Mouse (Mus musculus): ENCODE results near the gene Sema3f. TPM values are rescaled to one million over a fixed set of nuclear protein-coding genes. Genes with fewer than 3 reads are reported as not detected.

Sema3f gene
- total RNA-seq, 2 experiments from 2014 or later = 14.3 to 19.2 TPM

DNA sequence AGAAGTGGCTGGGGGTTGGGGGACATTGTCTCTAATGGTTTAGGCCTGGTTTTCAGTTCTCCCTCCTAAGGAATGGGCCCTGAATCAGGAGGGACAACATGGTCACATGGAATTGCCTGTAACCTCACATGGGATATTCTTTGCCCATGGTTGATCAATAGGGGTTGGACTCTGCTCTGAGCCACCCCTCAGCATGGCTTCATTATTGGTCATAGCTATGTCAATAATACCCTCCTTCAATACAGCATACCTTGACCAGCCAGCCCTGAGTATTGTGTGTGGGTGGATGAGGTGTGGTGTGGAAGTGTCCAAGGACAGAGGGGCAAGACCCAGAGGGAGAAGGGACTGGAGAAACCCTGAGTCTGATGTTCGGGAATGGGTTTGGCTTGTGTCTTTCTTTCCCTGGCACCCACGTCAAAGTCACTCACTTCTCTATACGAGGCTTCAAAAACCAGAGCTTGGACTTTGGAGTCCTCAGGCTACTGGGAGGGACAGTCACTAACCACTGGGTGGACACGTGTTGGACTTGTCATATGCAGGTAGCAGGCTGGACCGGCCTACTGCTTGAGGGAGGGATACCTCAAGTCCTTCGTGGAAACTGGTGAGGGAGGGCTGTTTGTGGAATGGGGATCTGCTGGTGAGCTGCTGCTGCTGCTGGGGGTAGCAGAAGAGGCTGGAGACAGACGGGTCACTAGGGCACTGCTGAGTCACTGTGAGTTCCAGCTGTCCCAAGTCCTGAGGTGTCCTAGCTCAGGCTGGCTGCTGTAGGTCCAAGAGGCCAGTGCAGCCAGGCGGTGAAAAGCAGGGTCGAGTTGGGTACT, 35.5 kb downstream of the Sema3f start:
- no peak for DNase-seq (ENCODE audit: extremely low spot score in 1 of 2, low spot score in 2 of 2)
- intact Hi-C loops (cut with DNase I) = loop anchor here (5.0 kb wide), 1 partner anchor 73 kb away; no protein-coding TSS in a partner anchor

DNA sequence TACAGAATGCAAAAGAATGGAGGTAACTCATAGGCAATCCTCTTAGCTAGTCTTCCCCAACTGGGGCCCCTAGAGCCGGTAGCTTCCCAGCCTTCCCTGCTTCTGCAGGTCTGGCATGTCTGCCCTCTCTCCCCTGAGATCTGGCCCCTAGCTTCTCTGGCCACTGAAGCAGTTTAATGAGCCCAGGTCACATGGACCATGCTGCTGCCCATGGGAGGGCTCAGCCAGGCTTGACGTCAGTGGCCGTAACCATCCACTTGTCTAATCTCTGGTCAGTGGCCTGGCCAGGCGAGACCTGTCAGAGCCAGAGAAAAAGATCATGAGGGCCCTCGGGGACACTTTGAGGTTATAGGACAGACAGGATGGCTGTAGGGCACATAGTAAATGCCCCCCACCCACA, 40.0 kb downstream of the Sema3f start:
- intact Hi-C loops (cut with DNase I) = no loop called here
- no peak for DNase-seq (ENCODE audit: extremely low spot score in 1 of 2, low spot score in 2 of 2)

DNA sequence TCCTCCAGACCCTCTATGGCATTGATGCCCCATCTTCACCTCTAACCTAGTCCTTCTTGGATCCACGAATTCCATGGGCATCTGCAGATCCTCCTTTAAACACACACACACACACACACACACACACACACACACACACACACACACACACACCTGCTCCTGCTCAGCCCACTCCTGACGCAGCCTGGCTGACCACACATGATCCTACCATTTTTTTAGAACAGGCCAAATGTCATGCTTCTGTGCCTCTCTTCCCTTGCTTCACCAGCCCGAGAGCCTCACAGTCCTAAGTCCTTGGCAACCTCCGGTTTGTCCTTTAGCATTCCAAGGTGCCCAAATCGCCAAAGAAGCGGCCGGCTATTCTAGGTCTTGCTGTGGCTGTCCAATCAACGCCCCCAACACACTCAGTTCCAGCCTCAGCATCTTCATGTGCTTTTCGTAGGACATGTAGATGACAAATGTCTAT, 40.8 kb downstream of the Sema3f start, which contains the start of gene Slc38a3:
Gene Slc38a3, minus strand, starts transcription at position 51 of the 466 bp plus-strand sequence.
- intact Hi-C loops (cut with DNase I) = no loop called here

DNA sequence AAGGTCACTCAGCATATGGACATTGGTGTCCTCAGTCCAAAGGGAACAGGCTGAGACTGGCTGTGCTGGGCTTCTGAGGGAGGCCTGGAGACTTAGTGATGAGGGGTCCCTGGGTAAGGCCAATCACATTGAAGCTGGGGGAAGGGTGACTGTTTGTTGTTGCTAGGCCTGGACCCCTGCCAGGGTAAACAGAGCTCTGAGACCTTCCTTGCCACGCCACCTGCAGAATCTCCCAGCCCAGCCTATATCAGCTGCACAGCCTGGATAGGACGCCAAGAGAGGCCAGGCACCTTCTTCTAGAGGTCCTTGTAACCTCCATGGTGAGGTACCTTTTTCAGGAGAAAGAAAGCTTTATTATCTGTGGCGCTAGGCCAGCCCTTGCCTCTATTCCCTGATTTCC, 41.4 kb downstream of the Sema3f start:
- intact Hi-C loops (cut with DNase I) = no loop called here
- no peak for DNase-seq (ENCODE audit: extremely low spot score in 1 of 2, low spot score in 2 of 2)

More for the DNA sequence above, 40.8 kb downstream of the Sema3f start, which contains the start of gene Slc38a3:
- DNase-seq (ENCODE audit: extremely low spot score in 1 of 2, low spot score in 2 of 2) = no peak

DNA sequence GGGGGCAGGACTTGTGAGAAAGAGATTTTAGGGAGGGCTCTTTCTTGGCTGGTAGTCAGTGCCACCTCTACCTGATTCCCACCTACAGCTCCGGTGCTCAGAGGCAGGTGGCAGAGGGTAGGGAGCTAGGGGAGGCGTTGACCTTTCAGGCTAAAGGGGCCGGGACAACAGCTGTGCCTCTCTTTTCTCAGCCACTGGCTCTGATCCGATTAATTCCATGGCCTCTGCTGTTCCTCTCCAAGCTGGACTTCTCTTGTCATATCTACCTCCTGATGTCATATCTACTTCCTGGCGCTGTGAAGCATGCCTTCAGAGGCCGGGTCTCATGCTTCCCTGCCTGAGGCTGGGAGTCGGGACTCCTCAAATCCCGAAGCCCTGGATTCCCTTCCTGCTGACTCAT, 42.3 kb downstream of the Sema3f start:
- intact Hi-C loops (cut with DNase I) = no loop called here
- DNase-seq (ENCODE audit: extremely low spot score in 1 of 2, low spot score in 2 of 2) = no peak

DNA sequence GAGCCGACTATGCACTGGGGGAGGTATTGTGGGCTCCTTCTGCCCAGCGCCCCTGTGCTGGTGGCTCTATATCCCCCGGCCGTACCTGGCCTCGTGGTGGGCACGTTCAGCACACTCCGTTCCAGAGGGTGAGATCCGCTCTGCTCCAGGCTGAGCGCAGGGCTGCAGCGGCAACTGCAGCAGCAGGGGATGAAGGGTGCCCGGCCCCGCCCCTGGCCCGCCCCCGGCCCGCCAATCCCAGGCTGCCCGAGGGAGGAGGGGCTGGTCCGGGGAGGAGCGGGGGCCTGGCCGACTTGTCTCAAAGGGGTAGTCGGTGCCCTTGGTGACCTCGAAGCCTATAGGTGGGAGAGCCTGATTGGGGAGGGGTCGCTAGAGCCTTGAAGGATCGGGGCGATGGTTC, 43.1 kb downstream of the Sema3f start:
- peak in 1 of 2 experiments; percentile 89 for DNase-seq (ENCODE audit: extremely low spot score in 1 of 2, low spot score in 2 of 2)
- intact Hi-C loops (cut with DNase I) = no loop called here

DNA sequence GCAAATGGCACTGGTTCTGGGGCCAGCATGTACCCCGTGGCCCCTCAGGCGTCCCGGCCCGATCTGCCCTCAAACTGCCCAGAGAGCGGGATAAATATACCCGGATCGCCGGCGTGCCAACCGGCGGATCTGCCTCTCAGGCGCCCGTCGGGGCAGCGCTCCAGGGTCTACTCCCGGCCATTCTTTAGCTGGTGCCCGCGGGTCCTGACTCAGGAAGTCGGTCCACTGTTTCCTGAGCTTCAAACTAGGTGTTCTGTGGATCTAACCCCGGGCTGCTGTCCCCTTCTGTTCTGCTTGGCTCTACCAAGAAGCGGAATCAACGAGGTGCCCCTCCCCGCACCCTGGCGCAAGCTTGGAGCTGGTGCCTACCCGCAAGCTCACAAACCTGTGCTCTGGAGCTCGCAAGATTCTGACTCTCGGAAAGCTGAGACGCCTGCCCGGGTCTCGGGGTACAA, 43.5 kb downstream of the Sema3f start:
- intact Hi-C loops (cut with DNase I) = no loop called here
- no peak for DNase-seq (ENCODE audit: extremely low spot score in 1 of 2, low spot score in 2 of 2)

DNA sequence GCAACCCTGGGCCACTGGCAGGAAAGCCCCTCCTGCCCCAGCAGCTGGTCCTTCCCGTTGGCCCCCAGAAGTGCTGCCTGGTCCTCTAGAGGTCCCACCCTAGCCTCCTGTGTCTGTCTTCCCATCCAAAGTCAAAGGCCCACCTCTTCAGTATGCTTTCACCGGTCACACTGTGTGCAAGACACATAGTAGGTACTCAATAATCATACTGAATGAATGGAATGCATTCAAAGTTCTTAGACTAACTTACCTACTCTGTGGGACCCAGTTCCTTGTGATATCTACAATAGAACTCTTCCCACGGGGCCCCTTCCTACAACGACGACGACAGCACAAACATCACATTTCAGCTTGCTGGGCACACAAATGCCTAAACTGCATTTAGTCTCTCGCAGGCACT, 45.0 kb downstream of the Sema3f start:
- no peak for DNase-seq (ENCODE audit: extremely low spot score in 1 of 2, low spot score in 2 of 2)
- intact Hi-C loops (cut with DNase I) = no loop called here

DNA sequence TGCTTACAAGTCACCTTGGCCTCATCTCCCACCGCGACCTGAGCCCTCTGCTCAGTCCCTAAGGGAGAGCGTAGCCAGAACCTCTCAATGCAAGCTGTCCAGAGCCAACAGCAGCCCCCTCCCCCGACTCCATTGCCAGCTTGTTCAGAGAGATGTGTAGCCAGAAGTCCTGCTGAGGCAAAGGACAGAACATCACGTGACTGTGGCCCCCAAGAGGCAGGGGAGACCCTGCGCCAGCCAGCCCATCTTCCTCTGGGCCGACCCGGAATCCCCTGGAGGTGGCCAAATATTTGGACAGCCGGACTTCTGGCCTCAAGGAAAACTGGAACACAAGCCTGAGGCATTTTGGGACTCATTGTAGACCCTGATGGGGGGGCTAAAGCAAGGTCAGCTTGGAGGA, 46.8 kb downstream of the Sema3f start:
- DNase-seq (ENCODE audit: extremely low spot score in 1 of 2, low spot score in 2 of 2) = peak in 1 of 2 experiments; percentile 65
- intact Hi-C loops (cut with DNase I) = no loop called here

DNA sequence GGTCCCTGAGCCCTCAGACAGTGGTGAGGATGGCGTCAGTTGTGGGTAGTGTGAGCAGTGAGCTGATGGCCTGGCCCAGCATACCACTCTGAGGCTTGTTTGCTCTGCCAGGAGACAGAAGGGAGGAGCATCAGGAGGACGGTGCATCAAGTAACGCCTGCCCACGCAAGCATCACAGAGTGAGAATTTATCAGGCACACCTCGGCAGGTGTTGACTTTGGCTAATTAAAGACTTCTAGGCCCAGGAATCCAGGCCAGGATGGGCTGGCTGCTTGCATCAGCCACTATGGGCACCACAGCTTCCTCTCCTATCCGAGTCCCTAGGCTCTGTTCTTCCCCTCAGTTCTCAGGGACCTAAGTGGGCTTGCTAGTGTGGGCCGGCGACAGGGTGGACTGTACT, 47.9 kb downstream of the Sema3f start:
- intact Hi-C loops (cut with DNase I) = no loop called here
- no peak for DNase-seq (ENCODE audit: extremely low spot score in 1 of 2, low spot score in 2 of 2)

DNA sequence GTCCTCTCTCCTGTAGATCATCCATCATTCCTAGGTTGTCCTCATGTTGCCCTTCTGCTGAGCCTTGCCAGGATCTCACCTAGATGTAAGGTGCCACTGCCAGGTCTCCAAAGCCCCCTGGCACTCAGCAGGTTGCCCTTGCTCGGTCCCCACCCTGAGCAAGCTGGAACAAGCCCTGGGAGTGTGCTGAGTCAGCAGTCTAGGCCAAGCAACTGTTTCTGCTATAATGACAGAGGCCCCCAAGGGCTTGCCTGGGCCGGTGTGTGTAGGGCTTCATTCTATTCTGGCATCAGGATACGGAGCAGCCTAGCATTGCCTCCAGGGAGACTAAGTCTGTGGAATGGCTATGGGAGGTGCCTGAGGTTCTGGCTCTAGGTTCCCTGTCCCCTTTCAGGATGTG, 49.5 kb downstream of the Sema3f start:
- intact Hi-C loops (cut with DNase I) = no loop called here
- no peak for DNase-seq (ENCODE audit: extremely low spot score in 1 of 2, low spot score in 2 of 2)

DNA sequence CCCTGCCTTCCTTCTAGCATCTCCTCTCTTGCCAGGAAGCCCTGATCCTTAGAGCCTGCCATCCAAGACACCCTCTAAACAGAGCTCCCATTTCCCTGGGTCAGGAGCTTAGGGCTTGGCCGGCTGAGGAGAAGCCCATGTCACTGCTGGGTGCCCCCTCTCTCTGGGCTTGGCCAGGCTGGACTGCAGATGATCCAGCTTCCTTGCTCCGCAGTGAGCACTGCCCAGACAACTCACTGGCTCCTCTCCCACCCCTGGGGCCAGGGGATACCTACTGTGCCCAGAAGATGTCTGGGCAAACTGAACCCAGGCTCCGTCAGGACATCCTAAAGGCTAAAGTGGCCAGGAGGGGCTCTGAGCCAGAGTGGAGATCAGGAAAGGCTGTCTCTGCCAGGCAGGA, 50.3 kb downstream of the Sema3f start:
- intact Hi-C loops (cut with DNase I) = no loop called here
- no peak for DNase-seq (ENCODE audit: extremely low spot score in 1 of 2, low spot score in 2 of 2)

DNA sequence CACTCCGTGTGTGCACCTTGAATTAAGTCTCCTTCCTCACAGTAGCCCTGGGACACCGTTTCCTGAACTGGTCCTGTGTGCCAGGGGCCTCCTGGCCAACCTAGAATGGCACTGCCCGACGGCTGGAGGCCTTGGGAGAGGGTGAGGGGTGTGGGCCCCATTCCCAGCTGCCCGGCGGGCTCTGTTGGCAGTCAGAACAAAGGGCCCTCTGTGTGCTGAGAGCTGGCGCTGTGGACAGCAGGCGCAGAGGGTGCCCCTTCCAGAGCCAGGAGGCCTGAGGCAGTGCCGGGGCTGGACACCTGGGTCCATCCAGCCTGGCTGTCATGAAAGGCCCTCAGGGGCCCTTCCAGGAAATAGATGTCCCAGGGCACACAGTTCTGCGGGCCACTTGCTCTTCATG, 50.7 kb downstream of the Sema3f start:
- DNase-seq (ENCODE audit: extremely low spot score in 1 of 2, low spot score in 2 of 2) = peak; percentile 77 to 79
- intact Hi-C loops (cut with DNase I) = no loop called here

DNA sequence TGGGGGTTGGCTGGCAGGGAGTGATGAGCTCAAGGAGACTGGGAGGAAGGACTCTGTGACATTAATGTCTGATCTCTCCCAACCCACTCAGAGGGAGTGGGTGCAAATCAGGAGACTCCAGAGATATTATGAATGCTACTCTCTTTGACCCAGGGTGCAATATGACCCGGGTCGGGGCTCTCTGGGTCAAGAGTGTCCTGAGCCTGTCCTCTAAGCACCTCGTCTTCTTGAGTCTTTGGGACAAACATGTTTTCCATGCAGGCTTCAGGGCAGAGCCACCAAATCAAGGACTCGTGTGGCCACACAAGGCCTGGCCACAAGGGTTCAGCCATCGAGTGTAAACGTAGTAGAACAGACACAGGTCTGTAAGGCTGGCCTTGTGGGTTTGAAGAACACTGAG, 52.2 kb downstream of the Sema3f start:
- no peak for DNase-seq (ENCODE audit: extremely low spot score in 1 of 2, low spot score in 2 of 2)
- intact Hi-C loops (cut with DNase I) = no loop called here

DNA sequence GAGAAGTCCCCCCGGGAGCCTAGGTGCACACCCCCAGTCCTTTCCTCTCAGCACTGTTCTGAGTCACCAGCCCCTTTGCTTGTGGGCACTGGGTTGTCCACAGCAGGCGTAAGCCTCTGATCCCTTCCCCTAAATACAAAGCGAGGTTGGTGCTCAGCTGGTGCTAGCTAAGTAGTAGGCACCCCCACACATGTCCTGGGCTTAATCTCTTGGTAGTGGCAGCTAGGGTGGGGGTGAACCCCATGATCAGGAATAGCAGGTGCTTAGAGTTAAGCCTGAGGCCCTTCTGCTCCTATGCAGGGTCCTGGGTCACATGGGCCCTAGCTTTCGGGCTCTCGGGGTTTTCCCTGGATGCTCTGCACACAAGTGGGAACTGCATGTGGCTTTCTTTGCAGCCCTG, 53.1 kb downstream of the Sema3f start:
- intact Hi-C loops (cut with DNase I) = no loop called here
- DNase-seq (ENCODE audit: extremely low spot score in 1 of 2, low spot score in 2 of 2) = no peak

DNA sequence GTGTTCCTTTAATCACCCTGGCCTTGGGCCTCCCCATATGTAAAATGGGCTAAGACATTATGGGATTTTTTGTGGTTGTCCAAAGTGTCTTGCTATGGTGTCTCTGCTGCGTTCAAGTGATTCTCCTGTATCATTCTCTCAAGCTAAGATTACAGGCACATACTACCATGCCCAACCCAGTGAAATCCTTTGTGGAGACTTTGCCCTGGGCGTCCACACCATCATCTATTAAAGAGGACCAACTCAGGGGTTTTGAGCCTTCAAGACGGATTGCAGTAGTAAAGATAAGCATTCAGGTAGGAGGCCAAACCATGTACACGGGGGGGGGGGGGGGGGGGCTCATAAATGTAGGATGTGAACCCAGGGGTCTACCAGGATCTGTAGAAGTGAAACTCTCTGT, 55.7 kb downstream of the Sema3f start:
- DNase-seq (ENCODE audit: extremely low spot score in 1 of 2, low spot score in 2 of 2) = no peak
- intact Hi-C loops (cut with DNase I) = no loop called here

DNA sequence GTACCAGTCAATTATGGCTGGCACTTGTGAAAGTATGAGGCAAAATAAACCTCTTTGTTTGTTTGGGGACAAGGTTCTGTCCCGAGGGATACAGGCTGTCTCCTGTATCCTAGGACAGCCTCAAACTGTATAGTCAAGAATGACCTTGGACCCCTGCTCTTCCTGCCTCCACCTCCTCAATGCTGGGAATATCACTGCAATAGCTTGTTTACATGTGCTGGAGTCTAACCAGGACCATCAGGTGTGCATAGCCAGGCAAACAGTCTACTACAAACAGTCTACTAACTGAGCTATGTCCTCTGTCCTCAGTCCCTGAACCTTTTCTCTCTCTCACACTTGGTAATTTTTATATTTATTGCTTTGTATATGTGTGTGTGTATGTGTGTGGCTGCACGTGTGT, 56.8 kb downstream of the Sema3f start:
- intact Hi-C loops (cut with DNase I) = no loop called here
- no peak for DNase-seq (ENCODE audit: extremely low spot score in 1 of 2, low spot score in 2 of 2)

DNA sequence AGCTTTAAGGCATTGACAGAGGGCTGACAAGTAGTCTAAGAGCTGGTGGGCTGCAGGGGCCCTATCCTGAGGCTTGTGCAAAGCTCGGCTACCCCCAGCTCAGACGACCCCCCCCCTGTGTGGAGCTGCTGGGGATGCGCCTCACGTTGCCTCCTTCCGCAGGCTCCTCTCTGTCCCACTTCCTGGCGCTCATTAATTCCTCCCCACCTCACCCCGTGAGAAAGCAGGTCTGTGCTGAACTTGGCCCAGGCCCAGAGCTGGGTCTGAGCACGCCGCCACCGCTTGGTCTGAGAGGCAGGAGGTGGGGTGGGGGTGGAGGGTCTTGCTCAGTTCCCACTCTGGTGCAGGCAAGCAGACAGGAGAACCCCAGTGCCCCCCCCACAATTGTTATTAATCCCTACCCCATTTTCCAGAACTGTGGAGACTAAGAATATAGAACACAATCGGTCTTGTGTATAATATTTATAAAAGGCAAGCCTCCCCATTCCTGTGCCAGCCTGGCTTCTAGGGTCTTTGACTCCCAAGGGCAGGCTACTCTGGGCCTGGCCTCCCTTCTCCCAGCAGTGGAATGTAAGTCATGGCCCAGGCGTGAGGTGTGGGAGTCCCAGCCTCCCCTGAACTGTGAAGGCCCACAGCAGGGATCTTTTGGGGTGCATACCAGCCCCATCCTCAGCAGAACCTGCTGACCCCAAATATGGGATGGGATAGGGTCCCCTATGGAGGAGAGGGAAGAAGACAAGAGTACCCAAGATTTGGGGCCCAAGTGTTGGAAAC, 59.4 kb downstream of the Sema3f start:
- DNase-seq (ENCODE audit: extremely low spot score in 1 of 2, low spot score in 2 of 2) = peak in 1 of 2 experiments; percentile 81
- intact Hi-C loops (cut with DNase I) = no loop called here

DNA sequence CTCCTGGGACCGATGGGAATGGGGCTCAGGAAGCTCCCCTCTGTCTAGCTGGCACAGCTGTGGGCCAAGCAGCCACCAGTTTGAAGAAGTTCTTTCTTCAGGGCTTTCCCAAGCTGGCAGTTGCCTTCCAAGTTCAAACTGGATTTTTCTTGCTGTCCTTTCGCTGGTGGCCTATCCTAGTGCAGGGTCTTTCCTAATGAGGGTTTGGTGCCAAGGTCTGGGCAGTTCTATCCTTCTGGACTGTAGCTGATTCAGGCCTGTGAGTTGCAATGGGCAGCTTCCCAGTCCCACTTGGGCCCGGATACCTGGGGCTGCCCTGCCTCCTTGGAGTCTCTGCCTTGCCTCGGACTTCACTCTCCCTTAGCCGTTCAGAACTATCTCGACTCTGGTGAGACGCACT, 60.0 kb downstream of the Sema3f start:
- DNase-seq (ENCODE audit: extremely low spot score in 1 of 2, low spot score in 2 of 2) = no peak
- intact Hi-C loops (cut with DNase I) = no loop called here

DNA sequence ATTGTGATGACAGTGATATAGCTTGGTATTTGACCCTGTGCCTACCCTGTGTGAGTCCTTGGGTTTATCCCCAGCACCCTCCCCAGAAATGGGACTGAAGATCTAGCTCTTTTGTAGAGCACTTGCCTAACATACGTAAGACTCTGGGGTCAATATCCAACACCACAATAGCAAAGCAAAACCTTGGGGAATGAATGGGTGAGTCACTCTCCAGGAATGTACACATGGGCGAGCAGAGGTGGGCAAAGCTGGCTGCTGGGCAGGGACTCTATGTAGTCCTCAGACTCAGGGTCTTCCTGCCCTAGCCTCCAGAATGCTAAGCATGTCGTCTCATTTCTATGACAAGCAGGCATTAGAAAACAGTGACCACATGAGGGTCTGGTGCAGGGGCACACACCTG, 61.5 kb downstream of the Sema3f start:
- intact Hi-C loops (cut with DNase I) = no loop called here
- DNase-seq (ENCODE audit: extremely low spot score in 1 of 2, low spot score in 2 of 2) = no peak

Data from left cerebral cortex, postnatal 10 days (tissue).